Mouse (Mus musculus) testis, postnatal 14 days (tissue): ENCODE data around the gene Trim25.
"Not testable (repeated sequence)": the region's sequence is repeated elsewhere in the genome, so short reads cannot be mapped to it uniquely, and the experiment has no call there.

Experiments used
- DNase-seq: peaks from one replicate; pipeline ENCODE4 v3.0.0; 2021; ENCODE audit warnings: low spot score

Trim25 gene

DNA sequence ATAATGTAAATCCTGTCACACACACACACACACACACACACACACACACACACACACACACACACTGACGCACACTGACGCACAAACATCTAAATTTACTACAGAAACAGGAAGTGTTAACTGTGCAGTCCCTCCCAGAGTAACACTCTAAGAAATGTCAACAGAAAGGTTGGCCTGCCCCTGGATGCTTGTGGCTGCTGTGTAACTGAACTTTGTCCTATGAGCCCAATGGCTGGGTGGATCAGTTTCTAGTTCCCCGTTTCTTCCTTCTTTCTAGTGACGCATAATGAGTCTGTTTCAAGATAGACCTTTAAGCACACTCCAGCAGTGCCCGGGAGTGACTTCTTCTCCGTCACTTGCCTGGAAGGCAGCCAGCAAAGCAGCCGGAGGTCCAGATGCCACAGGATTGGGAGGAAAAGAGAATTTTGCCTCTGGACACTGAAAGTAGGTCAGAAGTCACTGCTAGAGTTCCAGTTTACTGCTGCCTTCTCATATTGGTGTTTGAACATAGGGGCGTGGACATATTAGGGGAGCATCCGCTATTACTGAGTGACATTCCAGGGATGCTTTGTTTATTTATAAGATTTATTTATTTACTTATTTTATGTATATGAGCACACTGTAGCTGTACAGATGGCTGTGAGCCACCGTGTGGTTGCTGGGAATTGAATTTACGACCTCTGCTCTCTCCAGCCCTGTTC is 25.2 kb downstream of the Trim25 start:
- peak; percentile 62 for DNase-seq

DNA sequence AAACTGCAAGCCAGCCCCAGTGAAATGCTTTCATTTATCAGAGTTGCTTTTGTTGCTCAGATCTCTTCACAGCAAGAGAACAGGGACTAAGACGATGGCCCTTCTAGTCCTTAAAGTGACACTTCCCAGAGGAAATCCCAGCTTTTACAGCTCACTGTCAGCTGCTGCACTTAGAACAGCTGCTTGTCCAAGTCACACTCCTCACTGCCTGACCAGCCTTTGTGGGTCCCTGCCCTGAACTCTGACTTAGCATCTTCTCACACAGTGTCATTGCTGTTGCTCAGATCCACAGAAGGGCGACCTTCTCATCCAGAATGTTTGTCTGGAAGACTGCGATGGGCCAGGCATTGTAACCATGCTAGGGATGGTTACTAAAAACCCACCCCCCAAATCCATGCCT is 26.4 kb downstream of the Trim25 start:
- no peak for DNase-seq

DNA sequence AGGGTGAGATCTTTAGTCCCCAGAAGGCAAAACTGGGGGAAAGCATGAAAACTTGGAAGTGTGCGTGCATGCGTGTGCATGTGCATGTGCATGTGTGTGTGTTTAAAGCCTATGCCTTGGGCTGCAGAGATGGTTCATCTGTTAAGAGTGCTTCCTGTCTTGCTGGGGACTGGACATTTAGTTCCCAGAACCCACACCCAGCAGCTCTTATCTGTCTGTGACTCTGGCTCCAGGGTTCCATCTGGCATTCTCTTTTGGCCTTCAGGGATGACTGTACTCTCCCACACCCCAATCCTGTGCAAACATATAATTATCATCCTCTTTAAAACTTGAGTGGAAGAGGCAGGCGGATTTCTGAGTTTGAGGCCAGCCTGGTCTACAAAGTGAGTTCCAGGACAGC is 26.9 kb downstream of the Trim25 start:
- no peak for DNase-seq

DNA sequence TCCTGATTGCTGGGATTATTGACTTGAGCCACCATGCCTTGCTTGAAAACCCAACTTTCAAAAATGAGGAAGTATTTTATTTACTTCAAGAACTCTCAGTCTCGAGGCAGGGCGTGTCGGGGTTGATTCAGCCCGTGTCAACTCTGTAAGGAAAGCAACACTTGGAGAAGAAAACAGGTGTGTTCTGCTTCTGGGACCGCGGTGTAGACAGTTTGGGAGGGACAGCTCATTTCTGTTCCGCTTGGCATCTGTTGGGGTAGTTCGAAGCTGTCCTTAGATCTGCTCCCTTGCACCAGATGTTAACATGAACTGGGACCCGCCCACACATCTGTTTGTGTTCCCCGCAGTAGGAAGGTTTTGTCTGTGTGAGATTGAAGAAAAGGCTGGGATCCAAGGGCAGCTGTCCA is 28.8 kb downstream of the Trim25 start:
- DNase-seq, result no peak

DNA sequence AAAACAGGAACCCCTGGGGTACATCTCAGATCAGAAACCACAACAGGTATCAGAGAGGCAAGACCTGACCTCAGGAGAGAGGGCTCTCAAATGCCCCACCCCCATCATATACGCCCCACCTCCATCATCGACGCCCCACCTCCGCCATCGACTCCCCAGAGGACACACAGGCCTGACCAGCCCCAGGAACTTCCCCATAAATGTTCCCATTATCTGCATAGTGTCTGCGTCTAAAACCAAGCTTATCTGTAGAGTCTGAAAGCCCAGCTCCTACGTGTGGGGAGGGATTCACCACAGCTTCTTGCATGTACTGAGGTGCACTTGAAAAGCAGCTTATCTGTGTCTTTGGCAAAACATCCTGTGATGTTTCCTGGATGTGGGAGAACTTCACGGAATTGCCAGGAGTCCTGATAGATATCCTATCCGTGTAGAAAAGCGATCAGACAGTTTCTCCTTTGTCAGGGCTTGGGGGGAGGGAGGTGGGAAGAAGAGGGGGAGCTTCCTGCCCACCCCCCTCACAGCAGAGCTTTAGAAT is 29.8 kb downstream of the Trim25 start:
- DNase-seq, result peak; percentile 69

DNA sequence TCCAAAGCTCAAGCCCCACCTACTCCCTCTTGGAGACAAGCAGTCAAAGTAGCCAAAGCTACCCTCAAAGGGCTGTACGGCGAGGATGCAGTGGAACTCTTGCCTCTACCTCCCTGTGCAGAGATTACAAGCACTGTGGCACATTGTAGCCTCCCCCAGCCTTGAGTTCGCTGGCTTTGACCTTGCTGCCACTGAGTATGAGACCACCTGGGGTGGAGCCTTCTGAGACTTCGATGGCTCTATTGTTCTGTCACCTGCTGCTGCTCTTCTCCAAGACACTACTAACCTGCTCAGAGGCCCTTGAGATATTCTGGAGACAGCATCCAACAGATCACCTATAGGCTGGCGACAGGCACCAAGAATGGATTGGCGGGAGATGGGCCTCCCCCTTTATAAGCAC is 31.4 kb downstream of the Trim25 start:
- DNase-seq, result no peak

DNA sequence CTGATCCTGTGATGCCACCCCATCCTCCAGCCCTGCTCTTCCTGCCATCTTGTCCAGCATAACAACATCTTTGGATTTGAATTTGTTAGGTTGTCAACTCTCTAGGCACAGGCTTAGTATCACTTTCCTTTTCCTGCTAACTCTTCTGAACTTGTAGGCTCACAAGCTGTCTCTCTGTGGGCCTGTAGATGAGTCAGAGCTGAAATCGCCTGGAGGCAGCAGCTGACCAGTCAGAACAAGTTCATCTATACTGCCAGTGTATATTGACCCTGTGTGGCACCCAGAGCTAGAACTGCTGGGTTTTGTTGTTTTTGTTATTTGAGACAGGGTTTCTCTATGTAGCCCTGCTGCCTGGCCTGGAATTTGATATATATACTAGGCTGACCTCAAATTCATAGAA is 32.0 kb downstream of the Trim25 start:
- no peak for DNase-seq

DNA sequence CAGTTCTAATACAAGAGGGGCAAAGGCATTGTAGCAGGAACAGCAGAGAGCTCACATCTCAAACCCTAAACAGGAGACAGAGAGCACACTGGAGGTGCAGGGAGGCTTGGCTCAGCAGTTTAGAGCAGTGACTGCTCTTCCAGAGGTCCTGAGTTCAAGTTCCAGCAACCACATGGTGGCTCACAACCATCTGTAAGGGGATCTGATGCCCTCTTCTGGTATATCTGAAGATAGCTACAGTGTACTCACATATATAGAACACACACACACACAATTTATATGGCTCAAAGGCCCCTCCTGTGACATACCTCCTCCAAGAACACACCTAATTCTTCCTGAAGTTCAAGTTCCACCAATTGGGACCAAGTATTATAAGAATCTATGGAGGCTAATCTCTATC is 35.4 kb downstream of the Trim25 start:
- DNase-seq, result no peak

DNA sequence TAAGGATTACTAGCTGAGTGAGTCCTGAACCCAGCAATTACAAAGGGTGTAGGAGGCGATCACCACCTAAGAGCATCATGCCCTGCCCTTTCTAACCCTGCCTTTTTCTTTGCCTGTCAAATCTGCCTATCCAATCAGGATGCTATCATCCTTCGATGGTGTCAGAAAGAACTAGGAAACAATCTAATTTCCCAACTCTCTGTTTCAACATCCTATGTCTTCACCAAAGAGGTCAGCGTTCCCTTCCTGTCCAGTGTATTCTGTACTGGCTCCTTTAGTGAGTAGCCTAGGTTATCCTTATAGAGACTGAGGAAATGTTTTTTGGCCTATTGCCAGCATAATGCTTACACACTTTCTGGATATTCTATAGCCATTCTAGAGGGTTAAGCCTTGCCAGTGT is 36.4 kb downstream of the Trim25 start:
- DNase-seq, result no peak

DNA sequence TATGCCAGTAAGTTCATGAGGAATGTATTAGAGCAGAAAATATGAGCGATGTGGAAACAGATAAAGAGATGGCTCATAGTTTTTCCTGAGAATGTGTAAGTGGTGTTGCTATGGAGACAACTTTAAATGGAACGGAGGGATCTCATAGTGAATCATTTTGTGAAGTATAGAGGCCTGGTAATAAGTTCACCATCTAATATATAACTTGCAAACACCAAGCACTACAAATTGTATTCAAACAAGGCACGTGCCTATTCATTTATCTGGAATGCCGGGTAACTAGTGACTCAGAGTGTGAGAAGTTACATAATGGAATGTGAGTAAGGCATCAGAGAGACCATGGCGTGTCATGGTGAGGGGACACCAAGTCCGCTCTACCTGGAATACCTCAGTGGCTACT is 39.3 kb downstream of the Trim25 start:
- DNase-seq, result no peak

DNA sequence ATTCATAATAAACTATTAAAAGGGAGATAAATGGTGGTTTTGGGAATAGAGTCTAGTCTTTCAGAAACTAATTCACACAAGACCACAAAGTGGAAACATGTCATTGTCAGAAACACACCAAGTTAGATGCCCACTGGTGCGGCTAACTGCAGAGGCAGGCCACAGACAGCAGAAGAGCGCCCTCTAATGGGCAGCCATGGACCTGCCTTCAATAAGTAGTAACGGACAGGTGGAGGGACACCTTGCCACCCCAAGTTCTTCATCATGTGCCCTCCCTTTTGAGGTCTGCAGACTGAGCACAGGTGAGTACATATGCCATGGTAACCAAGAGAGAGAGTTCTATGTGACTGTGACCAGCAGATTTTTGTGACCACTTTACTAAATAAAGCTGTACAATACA is 40.1 kb downstream of the Trim25 start:
- DNase-seq, result peak; percentile 32

DNA sequence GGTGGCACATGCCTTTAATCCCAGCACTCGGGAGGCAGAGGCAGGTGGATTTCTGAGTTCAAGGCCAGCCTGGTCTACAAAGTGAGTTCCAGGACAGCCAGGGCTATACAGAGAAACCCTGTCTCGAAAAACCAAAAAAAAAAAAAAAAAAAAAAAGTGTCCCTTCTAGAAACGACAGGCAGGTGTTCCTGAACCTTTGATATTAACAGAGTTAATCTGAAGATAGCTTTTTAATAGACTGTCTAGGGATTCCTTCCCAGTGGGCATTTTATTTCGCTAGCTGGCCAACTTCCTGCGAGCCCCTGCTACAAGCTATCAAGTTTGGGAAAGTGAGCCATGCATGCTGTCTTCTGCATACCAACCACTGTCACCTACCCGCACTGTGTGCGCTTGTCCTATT is 41.9 kb downstream of the Trim25 start:
- not testable (repeated sequence) for DNase-seq

DNA sequence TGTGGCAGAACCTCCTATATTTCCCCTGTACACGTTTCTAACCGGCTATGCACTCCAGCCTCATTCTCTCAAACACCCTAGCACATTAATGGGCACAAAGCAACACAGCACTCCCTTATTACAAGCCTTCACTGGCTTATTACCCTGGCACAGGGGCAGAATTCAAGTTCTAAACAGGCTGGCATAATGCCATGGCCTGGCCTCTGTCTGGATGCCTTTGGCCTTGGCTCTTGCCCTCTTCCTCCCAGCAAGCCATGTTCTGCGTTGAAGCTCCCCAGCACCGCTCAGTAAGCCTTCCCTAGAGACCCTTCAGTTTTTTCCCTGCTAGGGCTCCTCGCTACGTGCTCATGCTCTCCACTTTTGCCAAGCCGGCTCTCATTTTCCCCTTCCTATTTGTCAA is 43.9 kb downstream of the Trim25 start:
- DNase-seq, result no peak

DNA sequence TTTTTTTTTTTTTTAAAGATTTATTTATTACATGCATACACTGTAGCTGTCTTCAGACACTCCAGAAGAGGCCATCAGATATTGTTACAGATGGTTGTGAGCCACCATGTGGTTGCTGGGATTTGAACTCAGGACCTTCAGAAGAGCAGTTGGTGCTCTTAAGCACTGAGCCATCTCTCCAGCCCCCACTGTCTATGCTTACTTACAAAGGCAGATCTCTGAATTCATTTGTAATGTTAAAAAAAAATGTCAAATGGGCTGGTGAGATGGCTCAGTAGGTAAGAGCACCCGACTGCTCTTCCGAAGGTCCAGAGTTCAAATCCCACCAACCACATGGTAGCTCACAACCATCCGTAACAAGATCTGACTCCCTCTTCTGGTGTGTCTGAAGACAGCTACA is 46.3 kb downstream of the Trim25 start:
- not testable (repeated sequence) for DNase-seq

DNA sequence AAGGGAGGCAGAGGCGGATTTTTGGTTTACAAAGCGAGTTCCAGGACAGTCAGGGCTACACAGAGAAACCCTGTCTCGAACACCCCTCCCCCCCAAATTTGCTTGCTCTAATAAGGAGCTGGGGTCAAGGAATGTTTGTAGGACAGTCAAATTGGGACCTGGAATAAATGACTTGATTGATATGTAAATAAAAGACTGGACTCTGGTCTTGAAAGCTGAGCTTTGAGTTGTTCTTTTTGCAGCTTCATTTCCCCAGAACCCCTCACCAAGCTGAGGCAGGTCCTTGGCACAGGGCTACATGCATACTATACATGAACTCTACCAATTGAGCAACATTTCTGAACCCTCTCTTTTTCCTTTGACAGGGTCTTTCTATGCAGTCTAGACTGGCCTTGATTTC is 46.8 kb downstream of the Trim25 start:
- DNase-seq, result no peak

DNA sequence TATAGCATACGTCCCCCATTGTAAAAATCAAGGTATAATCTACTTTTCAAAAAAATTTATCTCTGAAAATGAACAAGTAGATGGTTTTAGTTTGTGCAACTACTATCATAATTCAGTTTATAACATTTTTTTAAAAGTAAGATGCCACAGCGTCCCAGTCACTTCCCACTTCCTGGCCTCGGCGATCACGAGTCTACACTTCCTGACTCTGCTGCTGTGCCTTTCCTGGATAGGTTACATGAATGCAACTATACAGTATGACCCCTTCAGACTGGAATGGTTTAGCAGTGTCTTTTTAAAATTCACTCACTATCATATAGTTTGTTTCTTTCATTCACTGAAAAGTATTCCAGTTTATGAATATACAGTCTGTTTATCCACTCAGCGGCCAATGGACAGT is 52.6 kb downstream of the Trim25 start:
- DNase-seq, result no peak

DNA sequence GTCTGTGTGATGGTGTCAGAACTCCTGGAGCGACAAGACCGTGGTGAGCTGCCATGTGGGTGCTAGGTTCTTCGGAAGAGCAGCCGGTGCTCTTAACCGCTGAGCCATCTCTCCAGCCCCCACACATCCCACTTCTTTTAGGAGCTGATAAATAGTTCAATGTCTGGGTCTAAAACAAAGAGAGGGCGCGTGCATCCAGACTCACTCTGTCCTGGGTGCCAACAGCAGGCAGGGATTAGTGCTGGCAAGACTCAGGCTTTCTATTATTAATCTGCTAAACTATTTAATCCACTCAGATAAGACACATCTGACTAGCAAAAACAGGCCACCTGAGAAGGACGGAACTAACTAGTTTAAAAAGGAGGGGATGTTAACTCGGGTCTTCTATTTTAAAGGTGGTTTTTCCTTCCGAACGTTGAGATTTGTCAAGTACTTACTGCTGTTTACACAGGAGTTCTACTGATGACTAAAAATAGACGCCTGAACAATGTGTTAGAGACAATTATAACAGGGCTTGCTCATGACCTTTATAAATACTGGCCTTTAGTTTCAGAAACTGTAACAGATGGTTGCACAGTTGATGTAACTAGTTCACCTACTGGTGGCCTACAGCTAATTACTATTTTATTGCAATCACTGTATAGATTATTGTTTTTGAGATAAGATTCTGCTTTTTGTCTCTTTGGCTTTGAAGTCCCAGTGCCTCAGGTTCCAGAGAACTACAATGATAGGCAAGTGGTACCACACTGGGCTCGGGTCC is 56.9 kb downstream of the Trim25 start:
- no peak for DNase-seq

DNA sequence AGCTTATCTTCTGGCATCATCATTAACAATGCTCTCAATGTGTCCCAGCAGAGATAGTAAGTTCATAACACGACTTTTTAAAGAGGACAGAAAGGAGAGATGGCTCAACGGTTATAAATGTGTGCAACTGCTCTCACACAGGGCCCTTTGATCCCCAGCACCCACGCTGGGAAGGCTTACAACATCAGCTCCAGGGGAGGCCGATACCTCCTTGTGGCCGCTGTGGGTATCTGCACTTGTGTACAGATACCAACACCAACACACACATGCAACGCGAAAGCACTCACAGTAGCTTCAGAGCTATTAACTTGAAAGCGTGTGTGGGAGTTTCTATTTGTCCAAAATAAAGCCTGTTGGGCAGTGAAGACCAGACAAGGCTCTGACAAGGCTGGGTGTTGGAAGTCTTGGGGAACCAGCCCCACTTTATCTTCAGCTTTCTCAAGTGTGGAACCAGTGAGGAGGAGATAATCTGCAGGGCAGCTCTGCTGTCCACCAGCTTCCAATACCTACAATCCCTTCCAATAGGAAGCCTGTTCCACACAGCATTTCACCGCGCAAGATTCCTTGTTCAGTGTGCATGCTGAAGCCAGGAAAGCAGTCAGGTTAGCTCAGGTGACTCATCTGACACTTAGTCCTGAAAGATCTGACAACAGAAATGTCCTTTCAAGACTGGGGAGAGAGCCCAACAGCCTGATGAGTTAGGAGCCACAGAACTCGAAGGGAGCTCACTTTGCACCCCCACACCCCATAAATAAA is 59.5 kb downstream of the Trim25 start:
- no peak for DNase-seq

DNA sequence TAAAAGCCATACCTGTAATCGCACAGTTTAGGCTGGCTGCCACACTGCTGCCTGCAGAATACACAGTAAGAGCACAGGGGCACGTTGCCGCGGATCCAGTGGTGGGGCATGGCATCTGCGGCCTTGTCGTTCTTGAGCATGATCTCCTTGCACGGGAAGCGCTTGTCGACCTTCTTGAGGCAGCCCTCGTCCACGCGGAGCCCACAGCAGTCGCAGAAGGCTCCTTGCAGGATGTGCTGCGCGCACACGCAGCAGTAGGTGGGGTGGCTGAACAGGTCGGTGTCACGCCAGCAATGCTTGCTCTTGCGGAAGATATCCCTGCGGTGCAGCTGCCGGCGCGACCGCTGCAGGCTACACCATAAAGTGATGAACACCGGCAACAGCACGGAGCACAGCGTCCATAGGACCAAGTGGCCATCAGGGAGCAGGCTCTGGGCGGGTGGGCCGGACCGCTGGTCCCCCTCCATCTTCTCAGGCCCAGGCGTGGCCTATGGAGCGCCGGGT is 60.8 kb downstream of the Trim25 start:
- DNase-seq, result no peak

DNA sequence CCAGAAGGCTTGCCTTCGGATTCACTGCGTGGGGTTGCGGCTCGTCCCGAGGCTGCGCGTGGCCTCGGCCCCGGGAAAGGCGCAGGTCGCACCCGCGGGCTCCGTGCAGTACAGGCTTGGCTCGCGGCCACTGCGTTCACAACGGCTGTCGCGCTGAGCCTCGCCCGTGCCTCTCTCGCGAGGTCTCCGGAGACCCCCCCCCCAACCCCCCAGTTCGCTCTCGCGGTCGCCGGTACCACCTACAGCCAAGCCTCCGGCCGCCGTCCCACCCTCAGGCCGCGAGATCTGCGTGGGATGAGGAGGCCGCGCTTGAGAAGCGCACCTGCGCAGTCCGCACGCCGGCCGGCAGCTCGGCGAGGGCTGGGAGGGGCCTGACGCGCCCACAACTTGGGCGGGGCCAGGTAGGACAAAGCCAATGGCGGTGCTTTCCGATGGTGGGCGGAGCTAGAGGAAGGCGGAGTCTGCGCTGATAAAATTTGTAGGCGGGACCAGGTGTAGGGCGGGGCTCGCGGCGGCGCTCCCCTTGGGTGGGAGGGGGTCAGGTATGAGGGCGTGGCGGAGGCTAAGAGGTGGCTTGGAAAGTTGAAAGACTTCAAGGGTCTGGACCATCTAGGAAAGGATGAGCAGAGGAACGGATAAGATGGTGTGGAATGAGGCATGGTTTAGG is 61.4 kb downstream of the Trim25 start:
- peak; percentile 96 for DNase-seq

DNA sequence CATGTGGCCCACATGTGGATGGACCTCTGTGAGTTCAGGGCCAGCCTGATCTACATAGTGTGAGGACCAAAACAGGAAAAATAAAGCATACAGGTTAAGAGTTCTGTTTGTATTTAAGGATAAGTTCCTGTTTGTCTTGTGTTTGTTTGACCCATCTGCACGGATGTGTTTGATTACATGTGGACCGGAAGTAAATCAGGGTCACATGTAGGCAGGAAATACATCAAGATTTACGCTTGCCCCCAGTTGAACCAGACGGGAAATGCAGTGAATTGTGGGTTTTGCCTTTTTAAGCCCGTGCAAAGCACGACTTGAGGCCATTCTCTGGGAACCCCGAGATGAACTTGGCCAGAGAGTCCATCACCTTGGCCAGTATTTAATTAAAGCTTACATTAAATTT is 62.2 kb downstream of the Trim25 start:
- no peak for DNase-seq

DNA sequence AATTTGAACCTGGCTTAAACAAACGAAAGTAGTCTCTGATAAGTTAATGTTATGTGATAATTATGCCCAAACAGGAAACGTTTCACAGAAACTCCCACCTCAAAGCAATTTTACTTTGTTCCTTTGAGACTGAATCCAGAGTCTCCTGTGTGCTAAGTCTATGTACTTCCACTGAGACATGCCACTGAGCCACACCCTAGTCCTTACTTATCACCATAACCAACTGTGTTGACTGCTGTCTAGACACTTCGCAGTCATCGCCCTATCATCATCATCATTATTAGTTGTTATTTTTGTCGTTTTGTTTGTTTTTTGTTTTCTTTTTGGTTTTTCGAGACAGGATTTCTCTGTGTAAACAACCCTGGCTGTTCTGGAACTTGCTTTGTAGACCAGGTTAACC is 65.1 kb downstream of the Trim25 start:
- DNase-seq, result no peak
